Comparison of ENCODE assay signal across 9 mouse cellular contexts in genomic region chr19:12009501-12010280, GRCm38 (mm10). TPM values are rescaled to one million over a fixed set of nuclear protein-coding genes. Genes with fewer than 3 reads are reported as not detected.
DNase-seq lines count a peak whose midpoint lies in the region; ATAC-seq and TF ChIP-seq lines count a peak whose summit lies in the region.
"Had no signal": no experiment of that assay in that cellular context is flagged by ENCODE, and none has a peak within 500 bp of the region (broad histone marks: within the 10 kb centered on the region; RNA-seq: fewer than 3 reads in every experiment).

No protein-coding gene starts in this region.

- no peaks in the 10 kb centered on the region for H3K36me3 ChIP-seq in embryonic facial prominence, embryonic 13.5 days
- H3K36me3 ChIP-seq in heart, embryonic 13.5 days, result no peaks in the 10 kb centered on the region
- no peaks in the 10 kb centered on the region for H3K36me3 ChIP-seq in kidney, embryonic 16.5 days (ENCODE audit: insufficient read depth, low read length)
- H3K36me3 ChIP-seq in liver, embryonic 12.5 days, result no peaks in the 10 kb centered on the region
- no peaks in the 10 kb centered on the region for H3K36me3 ChIP-seq in stomach, postnatal 0 days (ENCODE audit: control insufficient read depth, insufficient read depth, low read length)

- DNase-seq in CD4-positive helper T cell, adult 2 months (ENCODE audit: low read depth, low spot score), result peak; percentile 86
- DNase-seq in adrenal gland, adult 8-10 months, result peak; percentile 71
- peak; percentile 82 for DNase-seq in naive thymus-derived CD4-positive, alpha-beta T cell, adult 2 months (ENCODE audit: low read depth)
- peak; percentile 59 for DNase-seq in stomach, postnatal 0 days (ENCODE audit: low spot score)

- H3K27ac ChIP-seq in embryonic facial prominence, embryonic 13.5 days, result peak overlapping the region; percentile 90
- H3K27ac ChIP-seq in heart, embryonic 13.5 days (replicated peaks), result peak overlapping the region; percentile 87
- H3K27ac ChIP-seq in kidney, embryonic 16.5 days (ENCODE audit: low read length), result peak overlapping the region; percentile 87
- peak overlapping the region; percentile 87 for H3K27ac ChIP-seq in liver, embryonic 12.5 days
- peak overlapping the region; percentile 93 for H3K27ac ChIP-seq in stomach, postnatal 0 days (replicated peaks)

- no peaks in the 10 kb centered on the region for H3K27me3 ChIP-seq in embryonic facial prominence, embryonic 13.5 days
- H3K27me3 ChIP-seq in heart, embryonic 13.5 days (replicated peaks), result no peaks in the 10 kb centered on the region
- H3K27me3 ChIP-seq in kidney, embryonic 16.5 days (ENCODE audit: insufficient read depth, low read length), result no peaks in the 10 kb centered on the region
- H3K27me3 ChIP-seq in liver, embryonic 12.5 days (replicated peaks), result no peaks in the 10 kb centered on the region
- no peaks in the 10 kb centered on the region for H3K27me3 ChIP-seq in stomach, postnatal 0 days (ENCODE audit: control insufficient read depth, insufficient read depth, low read length)

- peak overlapping the region; percentile 84 for H3K9ac ChIP-seq in embryonic facial prominence, embryonic 13.5 days
- H3K9ac ChIP-seq in heart, embryonic 13.5 days, result peak overlapping the region; percentile 81
- H3K9ac ChIP-seq in kidney, embryonic 16.5 days (replicated peaks; ENCODE audit: low read length), result peak overlapping the region; percentile 78
- H3K9ac ChIP-seq in liver, embryonic 12.5 days, result peak overlapping the region; percentile 76
- H3K9ac ChIP-seq in stomach, postnatal 0 days (ENCODE audit: low read length), result peak overlapping the region; percentile 73

- TF ChIP-seq EP300 in stomach, postnatal 0 days (optimal IDR thresholded peaks at IDR 0.05), result no peak

- no peak for ATAC-seq in embryonic facial prominence, embryonic 13.5 days (ENCODE audit: insufficient number of reproducible peaks, insufficient read depth, low FRiP score, low TSS enrichment, low read depth)
- no peak for ATAC-seq in heart, embryonic 13.5 days (ENCODE audit: extremely low read depth, insufficient number of reproducible peaks, low FRiP score, low TSS enrichment)
- peak; percentile 11; the same call in 1 of the 2 replicates for ATAC-seq in kidney, embryonic 16.5 days (ENCODE audit: low FRiP score, low TSS enrichment)
- ATAC-seq in liver, embryonic 12.5 days, result peak; percentile 51
- no peak for ATAC-seq in stomach, postnatal 0 days (ENCODE audit: low FRiP score, low TSS enrichment)

- H3K4me3 ChIP-seq in embryonic facial prominence, embryonic 13.5 days, result peak overlapping the region; percentile 69
- H3K4me3 ChIP-seq in heart, embryonic 13.5 days, result peak overlapping the region; percentile 58
- peak overlapping the region; percentile 64 for H3K4me3 ChIP-seq in kidney, embryonic 16.5 days (ENCODE audit: low read length)
- peak overlapping the region; percentile 67 for H3K4me3 ChIP-seq in liver, embryonic 12.5 days
- H3K4me3 ChIP-seq in stomach, postnatal 0 days (ENCODE audit: low read depth, low read length), result peak overlapping the region; percentile 53

- peaks cover 13% of the 10 kb centered on the region for H3K4me1 ChIP-seq in embryonic facial prominence, embryonic 13.5 days
- peaks cover 29% of the 10 kb centered on the region for H3K4me1 ChIP-seq in heart, embryonic 13.5 days
- H3K4me1 ChIP-seq in kidney, embryonic 16.5 days (ENCODE audit: insufficient read depth, low read length), result peaks cover 13% of the 10 kb centered on the region
- H3K4me1 ChIP-seq in liver, embryonic 12.5 days, result peaks cover 43% of the 10 kb centered on the region
- no peaks in the 10 kb centered on the region for H3K4me1 ChIP-seq in stomach, postnatal 0 days (replicated peaks; ENCODE audit: control insufficient read depth, insufficient read depth)

- no peak for TF ChIP-seq CTCF in stomach, postnatal 0 days (IDR thresholded peaks at IDR 0.05; ENCODE audit: low read depth)

- under 1% methylated on average over 24 of the region's 24 CpGs for WGBS in embryonic facial prominence, embryonic 13.5 days
- WGBS in heart, embryonic 13.5 days, result under 1% methylated on average over 24 of the region's 24 CpGs
- WGBS in kidney, embryonic 16.5 days, result under 1% methylated on average over 24 of the region's 24 CpGs
- under 1% methylated on average over 24 of the region's 24 CpGs for whole genome bisulfite sequencing in liver, embryonic 12.5 days (ENCODE audit: insufficient replicate concordance)
- 2% methylated on average over 24 of the region's 24 CpGs for WGBS in stomach, postnatal 0 days

- H3K4me2 ChIP-seq in embryonic facial prominence, embryonic 13.5 days, result peak overlapping the region; percentile 67
- peak overlapping the region; percentile 80 for H3K4me2 ChIP-seq in heart, embryonic 13.5 days
- H3K4me2 ChIP-seq in kidney, embryonic 16.5 days (replicated peaks; ENCODE audit: low read depth, low read length), result peak overlapping the region; percentile 77
- H3K4me2 ChIP-seq in liver, embryonic 12.5 days, result peak overlapping the region; percentile 91
- peak overlapping the region; percentile 77 for H3K4me2 ChIP-seq in stomach, postnatal 0 days (replicated peaks; ENCODE audit: low read depth)

- H3K9me3 ChIP-seq in embryonic facial prominence, embryonic 13.5 days, result no peaks in the 10 kb centered on the region
- no peaks in the 10 kb centered on the region for H3K9me3 ChIP-seq in heart, embryonic 13.5 days
- no peaks in the 10 kb centered on the region for H3K9me3 ChIP-seq in kidney, embryonic 16.5 days (ENCODE audit: low read length)
- no peaks in the 10 kb centered on the region for H3K9me3 ChIP-seq in liver, embryonic 12.5 days (replicated peaks)
- no peaks in the 10 kb centered on the region for H3K9me3 ChIP-seq in stomach, postnatal 0 days (ENCODE audit: control insufficient read depth, low read length)

RNA-seq across cellular contexts. Expression of gene Olfr1423, which starts 31.4 kb away (rescaled TPM):
- total RNA-seq in adrenal gland, adult 8-10 months (2022), result not detected
- polyA plus RNA-seq in embryonic facial prominence, embryonic 13.5 days (2015; fragmentation: Nextera tagmentation; extraction: Ambion mirVana), result not detected in 2 replicates
- not detected in 2 replicates for polyA plus RNA-seq in heart, embryonic 13.5 days (2015; fragmentation: Nextera tagmentation; extraction: Ambion mirVana)
- polyA plus RNA-seq in kidney, embryonic 16.5 days (2015; fragmentation: Nextera tagmentation; extraction: Ambion mirVana), result not detected in 2 replicates
- 0.02 TPM in 1 of 2 replicates, not detected in the other for polyA plus RNA-seq in liver, embryonic 12.5 days (2016; fragmentation: Nextera tagmentation; extraction: Ambion mirVana)
- not detected in 2 replicates for polyA plus RNA-seq in stomach, postnatal 0 days (2015; fragmentation: Nextera tagmentation; extraction: Ambion mirVana)
- total RNA-seq: hematopoietic stem cell, adult 5-6 weeks had no signal

RNA-seq across cellular contexts. Expression of gene Osbp, which starts 44.0 kb away (rescaled TPM):
- 100 to 1,000 TPM in 2 of 4 experiments, 10 to 100 TPM in 2; 96.8 to 109 (median 102) TPM for total RNA-seq in adrenal gland, adult 8-10 months (2022)
- 5.0 and 7.0 TPM in 2 replicates for polyA plus RNA-seq in embryonic facial prominence, embryonic 13.5 days (2015; fragmentation: Nextera tagmentation; extraction: Ambion mirVana)
- 4.2 and 4.8 TPM in 2 replicates for polyA plus RNA-seq in heart, embryonic 13.5 days (2015; fragmentation: Nextera tagmentation; extraction: Ambion mirVana)
- polyA plus RNA-seq in kidney, embryonic 16.5 days (2015; fragmentation: Nextera tagmentation; extraction: Ambion mirVana), result 4.1 and 4.2 TPM in 2 replicates
- polyA plus RNA-seq in liver, embryonic 12.5 days (2016; fragmentation: Nextera tagmentation; extraction: Ambion mirVana), result 2.8 and 3.0 TPM in 2 replicates
- polyA plus RNA-seq in stomach, postnatal 0 days (2015; fragmentation: Nextera tagmentation; extraction: Ambion mirVana), result 4.3 and 4.5 TPM in 2 replicates

RNA-seq across cellular contexts. Expression of gene Olfr1424, which starts 52.8 kb away (rescaled TPM):
- total RNA-seq in adrenal gland, adult 8-10 months (2022), result not detected
- not detected in 2 replicates for polyA plus RNA-seq in embryonic facial prominence, embryonic 13.5 days (2015; fragmentation: Nextera tagmentation; extraction: Ambion mirVana)
- polyA plus RNA-seq in heart, embryonic 13.5 days (2015; fragmentation: Nextera tagmentation; extraction: Ambion mirVana), result not detected in 2 replicates
- polyA plus RNA-seq in kidney, embryonic 16.5 days (2015; fragmentation: Nextera tagmentation; extraction: Ambion mirVana), result not detected in 2 replicates
- polyA plus RNA-seq in liver, embryonic 12.5 days (2016; fragmentation: Nextera tagmentation; extraction: Ambion mirVana), result not detected in 2 replicates
- polyA plus RNA-seq in stomach, postnatal 0 days (2015; fragmentation: Nextera tagmentation; extraction: Ambion mirVana), result not detected in 2 replicates
- total RNA-seq: hematopoietic stem cell, adult 5-6 weeks had no signal

Comparison
In these comparisons a context has a peak if more than half of its experiments do, and no peak if none do; other contexts are left out.
1. ATAC-seq: peak in kidney, embryonic 16.5 days (single experiment) and liver, embryonic 12.5 days (single experiment); none in embryonic facial prominence, embryonic 13.5 days (single experiment), heart, embryonic 13.5 days (single experiment) and stomach, postnatal 0 days (single experiment).
2. Peak in every context shown above with its lines, with median percentiles within 50 percentile points of each other: DNase-seq, H3K27ac ChIP-seq, H3K4me2 ChIP-seq, H3K4me3 ChIP-seq and H3K9ac ChIP-seq.